Mouse (Mus musculus) lung, adult 2 months (tissue): Measurements from ENCODE around the gene Cacng4.

Source experiments
- CTCF ChIP-seq: fragments of 200-500 bp; IDR thresholded peaks from 2 replicates; pipeline ENCODE4 v1.5.1; 2011; ENCODE audit warnings: mild to moderate bottlenecking, low read length, control low read depth; ENCODE audit not compliant: insufficient read depth
- POLR2A ChIP-seq: fragments of 200-500 bp; IDR thresholded peaks from 2 replicates; pipeline ENCODE4 v1.6.1; 2011; ENCODE audit warnings: low read depth, mild to moderate bottlenecking, control low read depth, low read length, borderline replicate concordance; ENCODE audit errors: extremely low read depth

DNA sequence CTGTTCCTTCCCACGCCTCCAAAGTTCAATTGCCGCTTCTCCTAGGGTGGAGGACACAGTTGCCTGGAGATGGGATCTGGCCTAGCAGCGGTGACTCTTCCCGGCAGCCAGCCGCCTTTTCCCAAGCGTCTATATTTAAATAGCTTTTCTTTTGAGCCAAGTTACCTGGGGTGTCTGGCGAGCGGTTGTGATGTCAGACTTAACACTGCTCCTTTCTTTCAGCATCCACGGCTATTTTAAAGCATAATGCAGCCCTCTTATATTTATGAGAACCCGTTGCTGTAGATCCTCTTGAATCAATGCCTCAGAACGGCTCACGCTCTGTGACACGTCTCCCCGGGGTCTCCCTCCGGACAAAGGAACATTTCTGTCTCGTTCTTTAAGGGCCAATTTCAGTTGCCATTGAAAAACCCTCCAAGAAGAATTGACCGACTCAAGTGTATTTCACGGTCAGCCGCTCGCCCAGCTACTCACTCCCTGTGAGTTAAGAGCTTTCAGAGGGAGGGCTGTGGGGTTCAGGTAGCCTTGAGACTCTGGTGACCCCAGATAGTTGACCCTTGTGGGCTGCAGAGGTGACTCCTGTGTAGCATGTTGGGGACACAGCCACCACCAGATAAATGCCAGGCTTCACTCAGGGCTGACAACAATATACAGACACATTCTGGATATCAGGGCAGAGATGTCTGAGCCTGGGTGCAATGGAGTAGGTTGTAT, 86.3 kb downstream of the Cacng4 start:
- TF ChIP-seq CTCF (no peak), POLR2A (no peak)
